Mouse (Mus musculus) CH12.LX (cell line): ENCODE results near the gene Slc32a1.

Experiments used
- CTCF ChIP-seq, 2 experiments: IDR thresholded peaks in 1 of 2; conservative IDR thresholded peaks in 1 of 2; 2 replicates each; pipeline ENCODE4 v1.5.1; 2011 to 2012; ENCODE audit warnings: low read depth in 2 of 2, low read length in 2 of 2, improper control_type of control experiment in 1 of 2, inconsistent platforms in 1 of 2, mild to moderate bottlenecking in 1 of 2, moderate library complexity in 1 of 2
- EP300 ChIP-seq: IDR thresholded peaks from 2 replicates; pipeline ENCODE4 v1.6.1; 2011; ENCODE audit warnings: low read length, improper control_type of control experiment
- ETS1 ChIP-seq: conservative IDR thresholded peaks from 2 replicates; pipeline ENCODE4 v1.6.1; 2012; ENCODE audit warnings: low read depth, mild to moderate bottlenecking, inconsistent platforms, low read length, improper control_type of control experiment, moderate library complexity
- MAX ChIP-seq: IDR thresholded peaks from 2 replicates; pipeline ENCODE4 v1.6.1; 2011; ENCODE audit warnings: low read length, improper control_type of control experiment
- MXI1 ChIP-seq: IDR thresholded peaks from 2 replicates; pipeline ENCODE4 v1.6.1; 2011; ENCODE audit warnings: mild to moderate bottlenecking, low read depth, low read length, improper control_type of control experiment
- POLR2A ChIP-seq: IDR thresholded peaks from 2 replicates; pipeline ENCODE4 v1.6.1; 2011; ENCODE audit warnings: low read depth, mild to moderate bottlenecking, improper control_type of control experiment, low read length
- ZC3H11A ChIP-seq: IDR thresholded peaks from 2 replicates; pipeline ENCODE4 v1.6.1; 2012; ENCODE audit warnings: low read depth, mild to moderate bottlenecking, inconsistent platforms, low read length, improper control_type of control experiment

DNA sequence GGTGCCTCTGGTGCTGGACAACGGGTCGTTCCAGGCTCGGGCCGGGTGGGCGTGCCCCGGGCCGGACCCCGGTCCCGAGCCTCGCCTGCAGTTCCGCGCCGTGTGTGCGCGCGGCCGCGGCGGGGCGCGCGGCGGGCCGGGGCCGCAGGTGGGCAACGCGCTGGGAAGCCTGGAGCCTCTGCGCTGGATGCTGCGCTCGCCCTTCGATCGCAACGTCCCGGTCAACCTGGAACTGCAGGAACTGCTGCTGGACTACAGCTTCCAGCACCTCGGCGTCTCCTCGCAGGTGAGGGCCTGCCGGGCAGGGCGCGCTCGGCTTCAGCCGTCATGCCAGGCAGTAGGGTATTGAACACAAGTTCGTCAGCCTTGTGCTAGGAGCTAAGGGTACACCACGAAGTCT, 14.7 kb downstream of the Slc32a1 start:
- no peak for TF ChIP-seq CTCF (conservative IDR thresholded peaks at IDR 0.05 in 1 of 2, IDR thresholded peaks at IDR 0.05 in 1 of 2; ENCODE audit: low read depth in 2 of 2, low read length in 2 of 2)
- TF ChIP-seq POLR2A: no peak
- no peak for TF ChIP-seq MAX
- TF ChIP-seq MXI1: no peak; the same call in 1 of the 2 replicates
- TF ChIP-seq EP300: no peak
- TF ChIP-seq ETS1: no peak
- TF ChIP-seq ZC3H11A: no peak
